Mouse (Mus musculus): ENCODE results near the gene Parp8. TPM values are rescaled to one million over a fixed set of nuclear protein-coding genes. Genes with fewer than 3 reads are reported as not detected.

Gene Parp8
- total and polyA plus RNA-seq, 3 experiments: not detected

DNA sequence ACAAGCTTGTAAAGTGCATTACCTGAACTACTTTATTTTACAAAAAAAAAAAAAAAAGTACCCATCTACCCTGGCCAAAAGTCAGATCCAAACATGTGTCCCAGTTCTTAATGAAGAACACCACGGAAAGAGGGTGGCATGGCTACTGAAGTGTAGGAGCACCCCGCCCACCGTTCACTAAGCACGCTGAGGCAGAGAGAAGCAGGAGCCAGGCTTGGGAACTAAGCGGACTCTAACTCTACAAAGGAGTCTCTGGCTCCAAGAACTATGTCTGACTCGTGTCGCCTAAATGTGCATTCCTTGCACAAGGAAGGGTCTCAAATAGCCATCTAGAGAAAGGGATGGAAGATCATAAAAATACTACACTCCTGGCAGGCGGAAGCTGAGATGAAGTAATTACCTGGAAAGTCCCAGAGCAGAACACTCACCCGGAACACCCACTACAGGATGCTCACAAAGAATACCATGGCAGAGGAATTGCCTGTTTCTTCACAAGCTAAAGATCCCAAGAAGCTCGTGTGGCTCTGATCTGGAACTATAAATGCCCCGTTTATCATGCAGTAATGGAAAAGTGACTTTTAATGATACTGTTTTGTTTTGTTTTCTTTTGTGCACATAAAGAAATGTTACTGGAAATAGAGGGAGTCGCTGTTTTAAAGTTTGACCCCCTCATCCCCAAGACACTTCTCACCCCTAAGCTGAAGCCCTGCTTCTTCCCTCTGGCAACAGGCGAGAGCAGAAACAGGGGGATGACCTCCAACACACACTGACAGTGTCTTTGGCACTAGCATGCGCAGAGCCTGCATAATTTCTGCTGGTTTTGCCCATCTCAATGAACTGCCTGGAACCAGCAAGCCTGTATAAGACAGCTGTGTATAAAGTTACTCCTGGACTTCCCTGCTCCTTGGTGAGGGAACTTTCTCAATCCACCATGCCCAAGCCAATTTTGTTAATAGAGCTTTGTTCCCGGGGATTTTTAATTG, 62.6 kb downstream of the Parp8 start:
- H3K79me2 ChIP-seq (replicated peaks; ENCODE audit: control insufficient read depth, extremely low read depth, insufficient read depth, poor library complexity, severe bottlenecking): no peaks in the 10 kb centered on the region
- no peak overlapping the region for H3K4me2 ChIP-seq (ENCODE audit: insufficient read depth, low read depth, poor library complexity, severe bottlenecking)
- in situ Hi-C loops (cut with MboI; ENCODE audit: low pct_ligation_motif_present, low pct_unique_long_range_greater_than_20kb, low sequenced_read_pairs): no loop called here
- no peak overlapping the region for H3K9ac ChIP-seq (ENCODE audit: insufficient read depth, low read depth)
- dilution Hi-C loops (cut with MboI; ENCODE audit: extremely low pct_ligation_motif_present, extremely low pct_unique_long_range_greater_than_20kb, low sequenced_read_pairs): no loop called here
- no peak overlapping the region for H3K4me3 ChIP-seq (replicated peaks in 1 of 3; ENCODE audit: low read depth in 2 of 3, low read length in 2 of 3, poor library complexity in 1 of 3)
- no peaks in the 10 kb centered on the region for H3K27me3 ChIP-seq (replicated peaks)
- H3K4me1 ChIP-seq (ENCODE audit: control insufficient read depth in 1 of 2, insufficient read depth in 2 of 2): no peaks in the 10 kb centered on the region
- peaks cover 69% of the 10 kb centered on the region for H3K9me3 ChIP-seq (replicated peaks; ENCODE audit: low read length)
- DNase-seq (ENCODE audit: extremely low read depth): no peak
- TF ChIP-seq ELF1 (IDR thresholded peaks at IDR 0.05; ENCODE audit: low read depth, low read length): no peak
- no peaks in the 10 kb centered on the region for H3K36me3 ChIP-seq (replicated peaks in 1 of 2; ENCODE audit: control insufficient read depth in 1 of 2, insufficient read depth in 1 of 2, low read length in 1 of 2)
- H3K27ac ChIP-seq (ENCODE audit: insufficient read depth, low read depth): no peak overlapping the region

- no peak overlapping the region for H3K4me2 ChIP-seq (ENCODE audit: insufficient read depth, low read depth, poor library complexity, severe bottlenecking)
- dilution Hi-C loops (cut with MboI; ENCODE audit: extremely low pct_ligation_motif_present, extremely low pct_unique_long_range_greater_than_20kb, low sequenced_read_pairs): no loop called here
- no peaks in the 10 kb centered on the region for H3K79me2 ChIP-seq (replicated peaks; ENCODE audit: control insufficient read depth, extremely low read depth, insufficient read depth, poor library complexity, severe bottlenecking)
- no peaks in the 10 kb centered on the region for H3K4me1 ChIP-seq (ENCODE audit: control insufficient read depth in 1 of 2, insufficient read depth in 2 of 2)
- no peak for TF ChIP-seq SMC3 (IDR thresholded peaks at IDR 0.05; ENCODE audit: low read depth, low read length)
- TF ChIP-seq ZMIZ1 (IDR thresholded peaks at IDR 0.05; ENCODE audit: low read depth, low read length): no peak
- TF ChIP-seq USF1 (IDR thresholded peaks at IDR 0.05; ENCODE audit: low read depth, low read length): no peak
- TF ChIP-seq E2F4 (IDR thresholded peaks at IDR 0.05; ENCODE audit: insufficient replicate concordance, low read depth, low read length): no peak
- TF ChIP-seq ZKSCAN1 (IDR thresholded peaks at IDR 0.05; ENCODE audit: borderline replicate concordance, low read depth, low read length): no peak
- no peak for TF ChIP-seq CHD2 (IDR thresholded peaks at IDR 0.05; ENCODE audit: low read length)
- TF ChIP-seq PAX5 (IDR thresholded peaks at IDR 0.05; ENCODE audit: low read length): no peak
- no peak for TF ChIP-seq SIN3A (IDR thresholded peaks at IDR 0.05; ENCODE audit: low read length)
- no peak for TF ChIP-seq JUND (conservative IDR thresholded peaks at IDR 0.05; ENCODE audit: low read depth, low read length)
- TF ChIP-seq IRF4 (IDR thresholded peaks at IDR 0.05; ENCODE audit: low read depth, low read length): no peak
- TF ChIP-seq MYC (IDR thresholded peaks at IDR 0.05; ENCODE audit: low read depth, low read length): no peak
- TF ChIP-seq POLR2A (IDR thresholded peaks at IDR 0.05; ENCODE audit: low read depth, low read length): no peak
- no peak for TF ChIP-seq MAFK (IDR thresholded peaks at IDR 0.05; ENCODE audit: insufficient replicate concordance, low read length)
- TF ChIP-seq TBP (conservative IDR thresholded peaks at IDR 0.05; ENCODE audit: low read depth, low read length): no peak
- H3K36me3 ChIP-seq (replicated peaks in 1 of 2; ENCODE audit: control insufficient read depth in 1 of 2, insufficient read depth in 1 of 2, low read length in 1 of 2): no peaks in the 10 kb centered on the region
- H3K4me3 ChIP-seq (replicated peaks in 1 of 3; ENCODE audit: low read depth in 2 of 3, low read length in 2 of 3, poor library complexity in 1 of 3): no peak overlapping the region
- no peak overlapping the region for H3K27ac ChIP-seq (ENCODE audit: insufficient read depth, low read depth)
- H3K9ac ChIP-seq (ENCODE audit: insufficient read depth, low read depth): no peak overlapping the region
- peaks cover 69% of the 10 kb centered on the region for H3K9me3 ChIP-seq (replicated peaks; ENCODE audit: low read length)
- DNase-seq (ENCODE audit: extremely low read depth): no peak
- no peaks in the 10 kb centered on the region for H3K27me3 ChIP-seq (replicated peaks)
- in situ Hi-C loops (cut with MboI; ENCODE audit: low pct_ligation_motif_present, low pct_unique_long_range_greater_than_20kb, low sequenced_read_pairs): no loop called here
These were observed 66.4 kb downstream of the Parp8 start for GRCm38 (mm10) chr13:116958776-116959589.
